Mouse (Mus musculus) megakaryocyte, adult 5-6 weeks (primary cell): ENCODE measurements around the gene Snrpe. TPM values are rescaled to one million over a fixed set of nuclear protein-coding genes. Genes with fewer than 3 reads are reported as not detected.

Experiments used
- ATAC-seq: 2 replicates; pipeline ENCODE4 v1.8.0; 2016; ENCODE audit warnings: mild to moderate bottlenecking, inconsistent platforms; ENCODE audit not compliant: poor library complexity, severe bottlenecking
- total RNA-seq, 2 experiments: library from RNA; stranded (forward) in 1 of 2; stranded (reverse) in 1 of 2; fragments of 153-499, 151-499 nt in 1 of 2; fragments of 221-1000, 200-1000 nt in 1 of 2; gene quantifications; 2 replicates each; pipeline versions ENCODE4 v1.2.3 to v1.2.4; 2015 to 2017

Gene Snrpe
- total RNA-seq (2015) (330 and 331 TPM in 2 replicates), total RNA-seq (2017) (228 and 311 TPM in 2 replicates)

- ATAC-seq, result peak; percentile 96
Measured at GRCm38 (mm10) chr1:133609771-133610502, at the start of gene Snrpe. Gene Snrpe (minus strand): TSS chr1:133610291.

- no peak for ATAC-seq
Measured at GRCm38 (mm10) chr1:133658878-133659277, 48.8 kb upstream of the Snrpe start.

GRCm38 (mm10) chr1:133656811-133657210, 46.7 kb upstream of the Snrpe start:
- ATAC-seq, result no peak

- ATAC-seq, result no peak
Measured at GRCm38 (mm10) chr1:133653033-133653432, 42.9 kb upstream of the Snrpe start.

- ATAC-seq, result no peak
Measured at GRCm38 (mm10) chr1:133650288-133651055, 40.4 kb upstream of the Snrpe start.

GRCm38 (mm10) chr1:133645652-133646051, 35.6 kb upstream of the Snrpe start:
- ATAC-seq, result no peak

- ATAC-seq, result no peak
Measured at GRCm38 (mm10) chr1:133641163-133641562, 31.1 kb upstream of the Snrpe start.

- ATAC-seq, result no peak
Measured at GRCm38 (mm10) chr1:133638517-133638916, 28.4 kb upstream of the Snrpe start.

- ATAC-seq, result no peak
Measured at GRCm38 (mm10) chr1:133632168-133632567, 22.1 kb upstream of the Snrpe start.

GRCm38 (mm10) chr1:133625052-133625451, 15.0 kb upstream of the Snrpe start:
- ATAC-seq, result no peak

- no peak for ATAC-seq
Measured at GRCm38 (mm10) chr1:133618311-133618710, 8.2 kb upstream of the Snrpe start.

- no peak for ATAC-seq
Measured at GRCm38 (mm10) chr1:133617908-133618307, 7.8 kb upstream of the Snrpe start.

- peak; percentile 31 for ATAC-seq
Measured at GRCm38 (mm10) chr1:133613817-133614216, 3.7 kb upstream of the Snrpe start.

GRCm38 (mm10) chr1:133611436-133611835, 1.3 kb upstream of the Snrpe start:
- no peak for ATAC-seq

- no peak for ATAC-seq
Measured at GRCm38 (mm10) chr1:133610601-133611000, 510 bp upstream of the Snrpe start.

GRCm38 (mm10) chr1:133603174-133603573, 6.9 kb downstream of the Snrpe start:
- ATAC-seq, result no peak

GRCm38 (mm10) chr1:133596298-133597007, 13.6 kb downstream of the Snrpe start:
- no peak for ATAC-seq

- no peak for ATAC-seq
Measured at GRCm38 (mm10) chr1:133585995-133586537, 24.0 kb downstream of the Snrpe start.

- ATAC-seq, result no peak
Measured at GRCm38 (mm10) chr1:133571293-133571692, 38.8 kb downstream of the Snrpe start.
